Mouse (Mus musculus): Measurements from ENCODE around the gene Dcst1. TPM values are rescaled to one million over a fixed set of nuclear protein-coding genes. Genes with fewer than 3 reads are reported as not detected.
A peak's percentile ranks its signal among the peaks of the same experiment; 100 is the strongest.

The Dcst1 gene
- total RNA-seq, 2 experiments from 2014 or later = not detected

DNA sequence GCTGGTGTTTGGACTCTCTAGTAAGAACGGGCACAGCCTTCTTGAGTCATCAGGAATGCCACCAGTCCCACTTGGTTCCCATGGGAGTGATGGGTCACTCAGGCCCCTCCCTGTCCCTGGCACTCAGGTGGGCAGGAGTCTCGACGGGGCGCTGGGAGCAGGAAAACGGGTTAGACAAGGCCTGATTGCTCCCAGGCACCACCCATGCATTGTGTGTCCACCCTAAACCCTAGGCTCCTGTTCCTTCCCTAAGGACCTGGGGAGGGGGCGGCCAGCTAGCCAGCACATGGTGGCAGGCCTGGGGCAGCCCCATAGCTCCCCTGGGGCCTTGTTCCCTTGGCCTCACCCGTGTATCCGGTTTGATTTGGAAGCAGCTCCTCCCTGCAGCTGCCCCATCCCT, 46.7 kb downstream of the Dcst1 start:
- no peak for ATAC-seq (replicated peaks; ENCODE audit: poor library complexity, severe bottlenecking)

DNA sequence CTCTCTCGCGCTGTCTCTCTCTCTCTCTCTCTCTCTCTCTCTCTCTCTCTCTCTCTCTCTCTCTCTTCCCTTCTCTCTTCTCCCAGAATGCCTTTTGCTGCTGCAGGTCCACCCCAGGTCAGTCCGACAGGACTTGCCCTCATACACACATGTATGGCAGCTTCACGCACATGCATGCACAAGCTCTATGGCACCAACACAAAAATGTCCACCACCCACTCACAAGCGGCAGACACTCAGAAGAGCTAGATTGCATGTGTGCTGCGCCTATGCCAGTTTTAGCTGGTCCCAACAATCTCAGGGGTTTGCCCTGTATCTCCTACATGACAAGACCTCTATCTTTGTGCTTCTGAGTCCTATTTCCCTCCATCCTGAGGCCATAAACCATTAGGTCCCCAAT, 47.8 kb downstream of the Dcst1 start:
- no peak for ATAC-seq (replicated peaks; ENCODE audit: poor library complexity, severe bottlenecking)

DNA sequence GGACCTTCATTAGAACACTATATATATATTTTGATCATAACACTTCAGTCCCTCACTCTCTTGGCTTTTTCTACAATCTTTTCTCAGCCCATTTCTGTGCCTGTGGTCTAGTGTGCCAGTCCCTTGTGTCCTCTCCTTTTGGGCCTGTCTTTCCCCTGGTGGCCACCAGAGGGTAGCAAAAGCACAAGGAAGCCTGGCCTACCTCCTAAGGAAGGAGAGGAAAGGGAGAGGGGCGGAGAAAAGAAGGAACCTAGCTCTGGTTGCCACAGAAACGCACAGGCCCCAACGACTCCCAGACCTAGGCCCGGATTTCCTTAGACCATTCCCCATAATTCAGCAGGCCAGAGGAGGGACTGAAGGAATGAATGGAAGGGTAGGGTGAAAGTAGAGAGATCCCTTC, 48.2 kb downstream of the Dcst1 start:
- ATAC-seq (replicated peaks; ENCODE audit: poor library complexity, severe bottlenecking) = peak; percentile 71

- ATAC-seq (replicated peaks; ENCODE audit: poor library complexity, severe bottlenecking) = no peak
These were observed 48.9 kb downstream of the Dcst1 start for GRCm38 (mm10) chr3:89315930-89316831.

DNA sequence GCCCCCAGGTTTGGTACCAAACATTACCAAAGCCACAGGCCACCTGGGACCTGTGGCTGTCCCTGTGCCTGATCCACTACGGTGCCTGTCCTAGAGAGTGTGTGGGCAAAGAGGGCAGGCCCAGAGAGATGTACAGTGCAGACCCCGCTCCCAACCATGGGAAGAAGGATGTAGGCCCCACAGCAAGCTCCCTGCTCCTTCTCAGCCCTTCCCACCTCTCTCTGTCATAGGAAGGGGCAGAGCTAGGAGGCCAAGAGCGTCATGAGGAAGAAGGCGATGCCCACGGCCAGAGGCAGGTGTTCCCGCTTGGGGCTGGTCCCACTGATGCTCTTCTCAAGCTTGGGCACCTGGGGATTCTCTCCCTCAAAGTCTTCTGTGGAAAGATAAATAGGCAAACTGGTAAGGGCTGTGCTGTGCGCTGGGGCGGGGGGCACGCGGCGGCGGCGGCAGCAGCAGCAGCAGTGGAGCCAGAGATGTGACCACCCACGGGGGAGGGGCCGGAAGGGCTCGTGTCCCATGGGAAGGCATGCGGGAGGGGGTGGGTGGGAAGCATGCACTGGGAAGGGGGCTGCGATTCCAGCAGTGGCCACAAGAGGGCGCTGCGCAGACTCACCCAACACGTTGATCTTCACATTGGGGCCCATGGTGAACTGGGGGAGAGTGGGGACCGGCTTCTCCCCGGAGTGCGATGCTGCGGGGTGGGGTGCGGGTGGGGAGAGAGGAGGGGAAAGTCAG, 49.7 kb downstream of the Dcst1 start:
- ATAC-seq (replicated peaks; ENCODE audit: poor library complexity, severe bottlenecking) = peak; percentile 42; the same call in 1 of the 2 replicates

- no peak for ATAC-seq (replicated peaks; ENCODE audit: poor library complexity, severe bottlenecking)
These were observed 50.3 kb downstream of the Dcst1 start for GRCm38 (mm10) chr3:89314791-89315190.

GRCm38 (mm10) chr3:89314340-89314739, 50.7 kb downstream of the Dcst1 start:
- ATAC-seq (replicated peaks; ENCODE audit: poor library complexity, severe bottlenecking) = no peak

GRCm38 (mm10) chr3:89308089-89308488, 57.0 kb downstream of the Dcst1 start:
- ATAC-seq (replicated peaks; ENCODE audit: poor library complexity, severe bottlenecking) = peak; percentile 87

- ATAC-seq (replicated peaks; ENCODE audit: poor library complexity, severe bottlenecking) = no peak
These were observed 59.3 kb downstream of the Dcst1 start for GRCm38 (mm10) chr3:89305551-89306325.

- ATAC-seq (replicated peaks; ENCODE audit: poor library complexity, severe bottlenecking) = no peak
These were observed 59.9 kb downstream of the Dcst1 start for GRCm38 (mm10) chr3:89305105-89305504.

DNA sequence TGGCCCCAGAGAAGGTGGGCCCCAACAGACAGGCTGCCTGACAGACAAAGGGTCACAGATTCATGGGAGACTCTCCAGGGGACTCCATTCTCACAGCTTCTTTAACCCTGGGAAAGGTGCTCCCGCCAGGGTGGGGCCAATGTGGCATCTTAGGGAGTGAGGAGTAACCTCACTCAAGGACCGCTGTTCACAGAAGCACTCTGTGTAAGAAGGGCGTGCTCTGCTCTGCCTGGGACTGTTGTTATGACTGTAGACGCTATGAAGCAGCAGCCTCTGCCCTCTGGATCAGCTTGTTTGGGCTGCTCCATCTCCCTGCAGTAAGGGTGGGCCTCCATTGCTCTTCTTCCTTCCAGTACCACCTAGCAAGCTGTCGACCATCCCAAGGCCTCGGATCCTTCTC, 60.6 kb downstream of the Dcst1 start:
- no peak for ATAC-seq (replicated peaks; ENCODE audit: poor library complexity, severe bottlenecking)

GRCm38 (mm10) chr3:89300514-89300913, 64.5 kb downstream of the Dcst1 start:
- no peak for ATAC-seq (replicated peaks; ENCODE audit: poor library complexity, severe bottlenecking)

Other genes with a start within 250 kb of the Dcst1 start
- gene Pklr, start 229.1 kb downstream of the Dcst1 start, total RNA-seq (2014; fragmentation: Nextera tagmentation) = 0.32 TPM in 1 of 2 replicates, not detected in the other
- gene Pklr, start 229.1 kb downstream of the Dcst1 start, total RNA-seq (2017) = 0.26 and 0.43 TPM in 2 replicates
- gene Hcn3, start 205.1 kb downstream of the Dcst1 start, total RNA-seq (2014; fragmentation: Nextera tagmentation) = 0.77 TPM in 1 of 2 replicates, not detected in the other
- gene Hcn3, start 205.1 kb downstream of the Dcst1 start, total RNA-seq (2017) = 0.56 and 0.82 TPM in 2 replicates
- 74.6 and 80.2 TPM in 2 replicates for gene Clk2, start 200.5 kb downstream of the Dcst1 start, total RNA-seq (2014; fragmentation: Nextera tagmentation)
- 51.8 and 67.1 TPM in 2 replicates for gene Clk2, start 200.5 kb downstream of the Dcst1 start, total RNA-seq (2017)
- gene Scamp3, start 187.8 kb downstream of the Dcst1 start, total RNA-seq (2014; fragmentation: Nextera tagmentation) = 59.6 and 99.0 TPM in 2 replicates
- 32.9 and 37.2 TPM in 2 replicates for gene Scamp3, start 187.8 kb downstream of the Dcst1 start, total RNA-seq (2017)
- gene Fam189b, start 182.1 kb downstream of the Dcst1 start, total RNA-seq (2014; fragmentation: Nextera tagmentation) = 23.9 and 27.2 TPM in 2 replicates
- gene Fam189b, start 182.1 kb downstream of the Dcst1 start, total RNA-seq (2017) = 2.5 and 2.9 TPM in 2 replicates
- 39.7 and 74.2 TPM in 2 replicates for gene Gba, start 162.3 kb downstream of the Dcst1 start, total RNA-seq (2014; fragmentation: Nextera tagmentation)
- 49.3 and 50.5 TPM in 2 replicates for gene Gba, start 162.3 kb downstream of the Dcst1 start, total RNA-seq (2017)
- gene Thbs3, start 150.1 kb downstream of the Dcst1 start, total RNA-seq (2014; fragmentation: Nextera tagmentation) = not detected in 2 replicates
- gene Thbs3, start 150.1 kb downstream of the Dcst1 start, total RNA-seq (2017) = 0.13 TPM in 1 of 2 replicates, not detected in the other
- 78.6 and 102 TPM in 2 replicates for gene Mtx1, start 138.2 kb downstream of the Dcst1 start, total RNA-seq (2014; fragmentation: Nextera tagmentation)
- gene Mtx1, start 138.2 kb downstream of the Dcst1 start, total RNA-seq (2017) = 76.4 and 114 TPM in 2 replicates
- gene Muc1, start 136.2 kb downstream of the Dcst1 start, total RNA-seq (2014; fragmentation: Nextera tagmentation) = not detected in 2 replicates
- 0.04 TPM in 1 of 2 replicates, not detected in the other for gene Muc1, start 136.2 kb downstream of the Dcst1 start, total RNA-seq (2017)
- 312 and 315 TPM in 2 replicates for gene Krtcap2, start 119.3 kb downstream of the Dcst1 start, total RNA-seq (2014; fragmentation: Nextera tagmentation)
- gene Krtcap2, start 119.3 kb downstream of the Dcst1 start, total RNA-seq (2017) = 376 and 384 TPM in 2 replicates
- 3.7 and 6.0 TPM in 2 replicates for gene Trim46, start 118.9 kb downstream of the Dcst1 start, total RNA-seq (2014; fragmentation: Nextera tagmentation)
- 0.52 and 2.8 TPM in 2 replicates for gene Trim46, start 118.9 kb downstream of the Dcst1 start, total RNA-seq (2017)
- gene Dpm3, start 105.9 kb downstream of the Dcst1 start, total RNA-seq (2014; fragmentation: Nextera tagmentation) = 31.2 and 122 TPM in 2 replicates
- 86.0 and 91.7 TPM in 2 replicates for gene Dpm3, start 105.9 kb downstream of the Dcst1 start, total RNA-seq (2017)
- gene Slc50a1, start 94.7 kb downstream of the Dcst1 start, total RNA-seq (2014; fragmentation: Nextera tagmentation) = 55.0 and 80.7 TPM in 2 replicates
- 62.0 and 65.0 TPM in 2 replicates for gene Slc50a1, start 94.7 kb downstream of the Dcst1 start, total RNA-seq (2017)
- gene Efna1, start 84.1 kb downstream of the Dcst1 start, total RNA-seq (2014; fragmentation: Nextera tagmentation) = not detected in 2 replicates
- gene Efna1, start 84.1 kb downstream of the Dcst1 start, total RNA-seq (2017) = not detected in 2 replicates
- not detected in 2 replicates for gene Efna3, start 42.3 kb downstream of the Dcst1 start, total RNA-seq (2014; fragmentation: Nextera tagmentation)
- not detected in 2 replicates for gene Efna3, start 42.3 kb downstream of the Dcst1 start, total RNA-seq (2017)
- gene Efna4, start 27.2 kb downstream of the Dcst1 start, total RNA-seq (2014; fragmentation: Nextera tagmentation) = 0.66 and 2.1 TPM in 2 replicates
- gene Efna4, start 27.2 kb downstream of the Dcst1 start, total RNA-seq (2017) = not detected in 2 replicates
- gene Adam15, start 15.3 kb downstream of the Dcst1 start, total RNA-seq (2014; fragmentation: Nextera tagmentation) = 42.7 and 80.7 TPM in 2 replicates
- gene Adam15, start 15.3 kb downstream of the Dcst1 start, total RNA-seq (2017) = 34.8 and 44.8 TPM in 2 replicates
- gene Dcst2, start 3.3 kb downstream of the Dcst1 start, total RNA-seq (2014; fragmentation: Nextera tagmentation) = not detected in 2 replicates
- gene Dcst2, start 3.3 kb downstream of the Dcst1 start, total RNA-seq (2017) = not detected in 2 replicates
- gene Zbtb7b, start 29.5 kb upstream of the Dcst1 start, total RNA-seq (2014; fragmentation: Nextera tagmentation) = 8.5 and 18.6 TPM in 2 replicates
- 7.5 and 14.0 TPM in 2 replicates for gene Zbtb7b, start 29.5 kb upstream of the Dcst1 start, total RNA-seq (2017)
- gene Lenep, start 37.5 kb upstream of the Dcst1 start, total RNA-seq (2014; fragmentation: Nextera tagmentation) = 0.64 and 2.1 TPM in 2 replicates
- not detected in 2 replicates for gene Lenep, start 37.5 kb upstream of the Dcst1 start, total RNA-seq (2017)
- 27.5 and 41.7 TPM in 2 replicates for gene Flad1, start 46.6 kb upstream of the Dcst1 start, total RNA-seq (2014; fragmentation: Nextera tagmentation)
- gene Flad1, start 46.6 kb upstream of the Dcst1 start, total RNA-seq (2017) = 15.3 and 16.2 TPM in 2 replicates
- 178 and 260 TPM in 2 replicates for gene Cks1b, start 53.1 kb upstream of the Dcst1 start, total RNA-seq (2014; fragmentation: Nextera tagmentation)
- 194 and 212 TPM in 2 replicates for gene Cks1b, start 53.1 kb upstream of the Dcst1 start, total RNA-seq (2017)
- gene Shc1, start 53.2 kb upstream of the Dcst1 start, total RNA-seq (2014; fragmentation: Nextera tagmentation) = 51.2 and 75.8 TPM in 2 replicates
- gene Shc1, start 53.2 kb upstream of the Dcst1 start, total RNA-seq (2017) = 37.7 and 49.1 TPM in 2 replicates
- 18.9 and 35.2 TPM in 2 replicates for gene Pygo2, start 65.0 kb upstream of the Dcst1 start, total RNA-seq (2014; fragmentation: Nextera tagmentation)
- 8.8 and 8.9 TPM in 2 replicates for gene Pygo2, start 65.0 kb upstream of the Dcst1 start, total RNA-seq (2017)
- gene Pbxip1, start 71.5 kb upstream of the Dcst1 start, total RNA-seq (2014; fragmentation: Nextera tagmentation) = 9.7 TPM in 2 replicates
- gene Pbxip1, start 71.5 kb upstream of the Dcst1 start, total RNA-seq (2017) = 7.8 and 12.2 TPM in 2 replicates
- 13.3 and 20.7 TPM in 2 replicates for gene Pmvk, start 89.3 kb upstream of the Dcst1 start, total RNA-seq (2014; fragmentation: Nextera tagmentation)
- gene Pmvk, start 89.3 kb upstream of the Dcst1 start, total RNA-seq (2017) = 9.5 and 22.8 TPM in 2 replicates
- not detected in 2 replicates for gene Kcnn3, start 154.9 kb upstream of the Dcst1 start, total RNA-seq (2014; fragmentation: Nextera tagmentation)
- not detected in 2 replicates for gene Kcnn3, start 154.9 kb upstream of the Dcst1 start, total RNA-seq (2017)

Data from granulocyte monocyte progenitor cell, adult 5-6 weeks (primary cell).